Mouse (Mus musculus) cerebellum, adult (tissue): ENCODE results near the gene Sult2a8.
"Not testable (repeated sequence)": the region's sequence is repeated elsewhere in the genome, so short reads cannot be mapped to it uniquely, and the experiment has no call there.

Experiments used
- ATAC-seq: cut with Nextera tagmentation; 2 replicates; pipeline ENCODE4 v1.9.2; 2017; ENCODE audit warnings: mild to moderate bottlenecking, moderate library complexity, mixed read lengths; ENCODE audit not compliant: insufficient number of reproducible peaks, low FRiP score, low TSS enrichment

The Sult2a8 gene

DNA sequence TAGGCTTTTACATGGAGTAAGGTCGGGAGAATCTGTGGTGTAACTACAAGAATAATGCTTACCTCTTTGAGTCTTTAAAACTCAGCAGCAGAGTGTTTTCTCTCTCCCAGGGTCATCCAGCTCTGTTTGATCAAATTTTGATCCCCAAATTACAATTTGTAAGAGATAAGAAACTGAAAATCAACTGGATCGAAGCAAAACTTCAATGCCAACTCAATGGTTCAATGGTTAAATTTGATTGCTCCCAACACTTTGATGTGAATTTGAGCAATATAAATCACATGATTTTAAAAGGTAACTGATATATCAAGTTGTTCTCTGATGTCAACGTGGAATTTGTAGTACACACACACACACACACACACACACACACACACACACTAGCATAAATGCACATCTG is at the start of gene Sult2a8:
Gene Sult2a8, minus strand, starts transcription at position 236 of the 400 bp plus-strand sequence.
- ATAC-seq: no peak

- no peak for ATAC-seq
These were observed 47.6 kb upstream of the Sult2a8 start, which contains the start of gene Sult2a7 for GRCm38 (mm10) chr7:14494130-14494529. Sult2a7 (minus strand) TSS chr7:14494230.

GRCm38 (mm10) chr7:14492886-14493285 is 46.3 kb upstream of the Sult2a8 start:
- ATAC-seq: no peak

GRCm38 (mm10) chr7:14439581-14439980 is 7.0 kb downstream of the Sult2a8 start:
- ATAC-seq: no peak

GRCm38 (mm10) chr7:14438484-14438883 is 8.1 kb downstream of the Sult2a8 start:
- ATAC-seq: no peak

DNA sequence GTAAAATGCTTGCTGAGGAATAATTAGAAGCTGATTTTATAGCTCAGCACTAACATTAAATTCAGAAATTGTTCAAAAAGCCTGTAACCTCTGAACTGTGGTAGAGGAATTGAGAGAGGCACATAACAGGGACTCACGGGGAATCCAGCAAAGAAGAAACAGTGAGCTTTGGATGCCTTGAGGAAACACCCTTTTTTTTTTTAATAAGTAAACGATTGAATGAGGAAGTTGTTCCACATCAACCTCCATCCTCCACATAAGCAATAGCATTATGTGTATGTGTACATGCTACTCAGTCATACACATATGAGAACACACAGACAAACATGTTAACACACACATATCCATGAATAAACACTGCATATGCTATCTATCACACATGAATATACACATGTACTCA is 8.5 kb downstream of the Sult2a8 start:
- ATAC-seq: no peak

DNA sequence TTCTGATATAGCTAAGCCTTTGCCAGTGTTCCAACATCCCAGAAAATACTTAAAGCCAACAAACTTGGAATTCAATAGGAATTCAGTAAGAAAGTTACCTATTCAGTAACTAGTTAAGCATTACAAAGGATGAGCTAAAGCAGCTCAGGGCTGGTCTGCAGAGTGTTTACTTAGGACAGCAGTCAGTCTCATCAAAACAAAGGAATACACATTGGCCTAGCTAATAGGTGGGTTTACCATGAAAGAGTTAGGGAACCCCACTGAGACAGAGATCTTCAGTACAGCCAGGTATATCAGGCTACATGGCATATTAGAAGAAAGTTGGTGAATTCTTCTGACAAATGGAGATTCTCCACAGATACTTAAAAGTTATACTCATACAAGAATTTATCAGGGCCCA is 47.2 kb downstream of the Sult2a8 start:
- not testable (repeated sequence) for ATAC-seq

DNA sequence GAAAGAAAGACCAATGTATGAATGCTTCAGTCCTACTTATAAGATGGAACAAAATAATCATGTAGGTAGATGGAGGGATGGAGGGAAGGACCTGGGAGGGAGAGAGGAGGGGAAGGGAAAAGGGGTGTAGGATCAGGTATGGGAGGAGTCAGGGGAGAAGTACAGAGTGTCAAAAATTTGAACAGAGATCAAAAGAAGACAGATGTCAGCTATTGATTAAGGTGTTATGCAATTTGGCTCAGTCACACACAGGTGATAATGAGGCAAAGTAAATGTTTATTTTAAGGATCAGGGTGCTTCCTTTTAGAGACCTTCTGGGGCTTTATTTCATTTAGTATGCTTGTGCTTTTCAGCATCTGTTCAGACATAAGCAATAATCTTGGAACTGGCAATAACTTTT is 50.1 kb downstream of the Sult2a8 start:
- ATAC-seq: no peak
